Mouse (Mus musculus): ENCODE results near the gene Gm28308.

Gm28308 gene

DNA sequence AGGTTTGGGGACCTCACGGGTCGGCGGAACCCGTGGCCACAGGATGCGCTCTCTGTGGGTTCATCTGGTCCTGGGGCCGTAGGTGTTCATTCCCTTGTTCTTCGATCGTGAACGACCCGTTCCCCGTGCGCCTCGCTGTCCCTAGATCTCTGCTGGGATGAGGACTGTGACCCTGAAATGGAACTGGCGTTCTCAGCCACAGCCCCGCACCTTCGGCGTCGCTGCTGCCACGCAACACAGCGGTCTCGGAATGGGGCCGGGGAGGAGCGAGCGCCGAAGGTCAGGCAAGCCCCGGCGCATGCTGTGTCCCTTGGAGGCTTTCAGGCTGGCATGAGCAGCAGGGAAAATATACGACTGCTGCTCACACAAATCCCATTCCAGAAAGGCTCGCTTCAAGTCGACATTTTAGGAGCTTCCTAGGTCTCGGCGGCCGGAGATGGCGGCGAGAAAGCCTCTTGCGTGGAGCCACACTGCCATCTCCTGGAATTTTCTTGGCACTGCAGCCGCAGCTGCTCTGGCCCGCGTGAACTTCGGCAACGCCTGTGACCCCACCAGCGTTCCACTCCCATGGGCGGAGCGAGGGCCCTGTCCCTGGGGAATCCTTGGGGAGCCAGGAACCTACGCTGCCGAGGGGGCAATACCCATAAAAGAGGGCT lies 8.3 kb upstream of the Gm28308 start, which contains the start of gene Hoxa7:
Hoxa7 (minus strand) TSS at position 518 of the 656 bp plus-strand sequence.
- in situ Hi-C loops (cut with MseI, MboI), result loop anchor here in 1 of 2 experiments (25.0 kb wide), 1 partner anchor 609 kb away; no protein-coding TSS in a partner anchor

GRCm38 (mm10) chr6:52220865-52221310 lies 7.7 kb upstream of the Gm28308 start:
- in situ Hi-C loops (cut with MseI, MboI), result loop anchor here in 1 of 2 experiments (25.0 kb wide), 1 partner anchor 609 kb away; no protein-coding TSS in a partner anchor

- in situ Hi-C loops (cut with MseI, MboI), result loop anchor here in 1 of 2 experiments (25.0 kb wide), 1 partner anchor 608 kb away; no protein-coding TSS in a partner anchor
Measured at GRCm38 (mm10) chr6:52220003-52220864, 7.1 kb upstream of the Gm28308 start.

GRCm38 (mm10) chr6:52219234-52219942 lies 6.2 kb upstream of the Gm28308 start:
- in situ Hi-C loops (cut with MseI, MboI), result loop anchor here in 1 of 2 experiments (25.0 kb wide), 1 partner anchor 607 kb away; no protein-coding TSS in a partner anchor

DNA sequence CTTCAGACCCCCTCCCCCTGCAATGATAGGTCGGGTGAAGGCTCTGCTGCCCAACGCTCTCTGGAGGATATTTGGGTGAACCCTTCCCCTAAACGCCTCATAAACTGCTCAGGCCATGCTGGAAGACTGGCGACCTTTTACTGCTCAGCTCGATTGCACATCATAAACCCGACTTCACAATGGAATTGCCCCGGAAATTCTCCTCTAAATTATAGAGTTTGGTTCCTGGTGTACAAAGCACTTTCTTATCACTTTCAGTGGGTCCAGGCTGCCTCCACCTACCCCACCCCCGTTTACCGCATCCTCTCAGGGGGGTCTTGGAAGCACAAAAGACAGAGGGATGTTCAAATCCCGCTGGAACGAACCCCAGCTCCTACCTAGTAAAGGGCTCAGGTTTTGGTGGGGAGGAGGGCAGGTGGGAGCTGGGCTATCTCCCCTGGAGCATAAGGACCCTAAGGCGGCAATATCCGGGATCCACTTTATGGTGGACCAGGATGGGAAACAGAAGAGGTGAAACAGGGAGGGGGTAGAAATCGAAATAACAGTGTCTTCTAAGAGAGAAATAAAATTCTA lies 5.6 kb upstream of the Gm28308 start:
- in situ Hi-C loops (cut with MseI, MboI), result loop anchor here in 1 of 2 experiments (25.0 kb wide), 1 partner anchor 606 kb away; no protein-coding TSS in a partner anchor

DNA sequence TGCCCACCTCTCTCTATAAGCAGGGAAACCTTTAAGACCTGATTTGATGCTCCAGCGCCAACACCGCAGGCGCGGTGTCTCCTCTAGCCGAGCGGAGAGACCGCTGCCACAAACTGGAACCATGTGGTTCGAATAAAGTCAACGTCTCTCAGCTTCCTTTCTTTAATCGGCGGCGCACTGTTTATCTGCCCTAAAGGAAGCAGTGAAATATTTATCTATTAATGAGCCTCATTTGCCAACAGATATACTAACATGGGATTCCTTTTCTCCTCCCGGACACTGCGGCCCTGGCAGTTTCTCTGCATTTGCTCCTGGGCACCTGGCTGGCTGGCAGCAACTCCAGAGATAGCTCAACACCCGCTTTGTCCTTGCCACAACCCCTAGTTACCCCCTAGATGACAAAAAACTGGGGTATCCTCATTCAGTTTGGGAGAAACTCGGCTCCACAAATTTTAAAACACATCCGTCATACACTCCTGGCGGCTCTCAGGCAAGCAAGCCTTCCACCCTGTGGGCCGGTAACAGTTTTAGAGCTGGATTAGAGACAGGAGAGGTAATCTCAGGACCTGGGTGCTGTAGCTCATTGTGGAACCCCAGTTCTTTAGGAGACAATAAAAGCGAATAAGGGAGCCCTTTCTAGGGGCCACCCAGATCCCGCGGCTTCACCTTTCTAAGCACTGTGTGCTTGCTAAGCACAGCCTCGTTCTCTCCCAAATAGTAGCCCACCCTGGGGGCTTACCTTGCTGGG lies 4.9 kb upstream of the Gm28308 start:
- in situ Hi-C loops (cut with MseI, MboI), result loop anchor here in 1 of 2 experiments (25.0 kb wide), 1 partner anchor 606 kb away; no protein-coding TSS in a partner anchor

GRCm38 (mm10) chr6:52217459-52217768 lies 4.3 kb upstream of the Gm28308 start:
- in situ Hi-C loops (cut with MseI, MboI), result loop anchor here in 1 of 2 experiments (25.0 kb wide), 1 partner anchor 605 kb away; no protein-coding TSS in a partner anchor

DNA sequence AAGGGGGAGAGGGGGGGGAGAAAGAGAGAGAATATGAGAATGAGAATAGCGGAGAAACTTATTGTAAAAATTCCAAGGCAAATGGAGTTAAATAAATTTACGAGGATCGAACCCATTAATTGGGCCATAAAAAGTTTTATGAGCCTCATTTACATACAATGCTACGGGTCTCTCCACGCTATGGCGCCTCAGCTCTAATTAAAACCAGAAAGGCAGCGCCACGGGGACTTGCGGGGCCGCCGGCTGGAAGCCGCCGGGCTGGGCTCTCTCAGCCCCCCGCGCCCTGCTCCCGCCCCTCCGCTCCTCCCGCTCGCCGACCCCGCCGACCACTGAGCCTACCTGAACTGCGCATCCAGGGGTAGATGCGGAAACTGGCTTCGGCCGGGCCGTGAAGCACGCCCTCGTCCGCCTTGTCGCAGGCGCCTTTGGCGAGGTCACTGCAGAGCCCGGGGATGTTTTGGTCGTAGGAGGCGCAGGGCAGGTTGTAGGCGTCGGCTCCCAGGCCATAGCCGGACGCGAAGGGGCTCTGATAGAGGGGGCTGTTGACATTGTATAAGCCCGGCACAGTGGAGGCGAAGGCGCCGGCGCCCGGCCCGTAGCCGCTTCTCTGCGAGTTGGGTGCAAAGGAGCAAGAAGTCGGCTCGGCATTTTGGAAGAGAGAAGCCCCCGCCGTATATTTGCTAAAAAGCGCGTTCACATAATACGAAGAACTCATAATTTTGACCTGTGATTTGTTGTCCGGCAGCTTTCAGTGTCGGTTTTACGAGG lies 3.7 kb upstream of the Gm28308 start:
- in situ Hi-C loops (cut with MseI, MboI), result loop anchor here in 1 of 2 experiments (25.0 kb wide), 1 partner anchor 605 kb away; no protein-coding TSS in a partner anchor

- in situ Hi-C loops (cut with MseI, MboI), result loop anchor here in 1 of 2 experiments (25.0 kb wide), 1 partner anchor 604 kb away; no protein-coding TSS in a partner anchor
Measured at GRCm38 (mm10) chr6:52215771-52216535, 2.8 kb upstream of the Gm28308 start.

- in situ Hi-C loops (cut with MseI, MboI), result loop anchor here in 1 of 2 experiments (25.0 kb wide), 1 partner anchor 603 kb away; no protein-coding TSS in a partner anchor
Measured at GRCm38 (mm10) chr6:52215070-52215469, 1.9 kb upstream of the Gm28308 start.

- in situ Hi-C loops (cut with MseI, MboI), result loop anchor here in 1 of 2 experiments (25.0 kb wide), 1 partner anchor 602 kb away; no protein-coding TSS in a partner anchor
Measured at GRCm38 (mm10) chr6:52214271-52214670, 1.1 kb upstream of the Gm28308 start.

- in situ Hi-C loops (cut with MseI, MboI), result loop anchor here in 1 of 2 experiments (25.0 kb wide), 1 partner anchor 600 kb away; no protein-coding TSS in a partner anchor
Measured at GRCm38 (mm10) chr6:52212556-52213118, 502 bp downstream of the Gm28308 start.

DNA sequence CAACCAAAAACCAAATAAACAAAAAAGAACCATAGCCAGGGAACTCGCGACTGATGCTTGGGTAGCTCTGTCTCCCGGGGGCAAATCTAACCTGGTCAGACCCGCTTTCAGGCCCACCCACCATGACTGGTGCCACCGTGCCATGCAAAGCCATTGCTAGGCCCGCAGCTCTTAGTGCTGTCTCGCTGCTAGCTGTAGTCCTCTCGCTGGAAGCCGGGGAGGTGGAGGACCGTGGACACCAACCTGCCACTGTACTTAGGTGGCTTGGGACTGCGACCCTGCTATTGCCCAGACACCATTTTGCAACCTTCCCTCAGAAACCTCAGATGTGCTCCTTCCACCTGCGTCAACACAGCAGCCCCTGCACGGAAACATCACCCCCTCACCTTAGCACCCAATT lies 1.2 kb downstream of the Gm28308 start:
- in situ Hi-C loops (cut with MseI, MboI), result loop anchor here in 1 of 2 experiments (25.0 kb wide), 1 partner anchor 600 kb away; no protein-coding TSS in a partner anchor

DNA sequence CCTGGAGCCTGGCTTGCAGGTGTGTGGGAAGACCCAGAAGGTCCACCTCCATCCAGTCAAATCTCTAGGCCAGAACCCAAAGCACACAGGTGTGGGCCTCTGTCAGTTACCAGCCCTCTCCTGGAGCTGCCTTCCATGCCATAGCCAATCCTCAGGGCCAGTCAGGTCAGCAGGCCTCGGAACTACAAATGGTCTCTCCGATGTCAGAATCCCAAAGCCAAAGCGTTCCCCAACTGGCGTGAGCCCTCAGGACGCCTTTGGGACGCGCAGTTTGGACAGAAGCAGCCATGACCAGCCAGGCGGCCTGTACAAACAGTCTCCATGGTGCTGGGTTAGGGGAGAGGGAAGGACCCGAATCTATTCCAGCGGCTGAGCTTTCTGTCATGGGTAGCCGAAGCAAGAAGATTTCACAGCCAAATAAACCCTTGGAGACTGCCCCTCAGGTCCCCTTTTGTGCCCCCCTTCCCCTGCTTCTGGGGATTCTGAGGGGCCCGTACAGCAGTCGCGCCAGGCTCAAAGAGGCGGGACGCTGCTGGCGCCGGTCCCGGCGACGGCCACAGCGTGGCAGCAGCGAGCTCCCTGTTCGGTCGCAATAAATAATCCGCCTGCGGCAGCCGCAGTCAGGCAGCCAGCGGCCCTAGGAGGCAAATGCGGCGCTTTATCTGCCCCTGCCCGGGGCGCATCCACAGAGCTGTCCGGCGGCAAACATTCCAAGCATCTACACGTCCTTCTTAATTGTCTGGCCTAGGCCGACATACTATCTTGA lies 1.8 kb downstream of the Gm28308 start:
- in situ Hi-C loops (cut with MseI, MboI), result loop anchor here in 1 of 2 experiments (25.0 kb wide), 1 partner anchor 599 kb away; no protein-coding TSS in a partner anchor

DNA sequence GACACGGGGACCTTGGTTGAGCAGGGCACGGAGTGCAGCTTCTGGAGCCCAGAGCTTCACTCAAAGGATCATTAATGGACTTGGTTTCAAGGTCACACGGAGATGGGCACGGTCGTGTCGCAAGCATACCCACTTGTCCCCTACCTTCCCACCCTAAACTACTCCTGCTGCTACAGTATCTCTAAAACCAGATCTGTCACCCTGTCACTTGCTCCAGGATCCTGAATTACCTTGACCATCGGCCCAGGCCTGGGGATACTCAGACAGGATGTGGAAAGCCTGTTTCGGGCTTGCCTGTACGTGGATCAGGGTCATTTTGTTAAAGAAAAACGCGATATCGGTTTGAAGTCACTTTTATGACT lies 3.5 kb downstream of the Gm28308 start:
- in situ Hi-C loops (cut with MseI, MboI), result loop anchor here (10.0 to 25.0 kb wide), 3 partner anchors 205 to 597 kb away; no protein-coding TSS in a partner anchor

DNA sequence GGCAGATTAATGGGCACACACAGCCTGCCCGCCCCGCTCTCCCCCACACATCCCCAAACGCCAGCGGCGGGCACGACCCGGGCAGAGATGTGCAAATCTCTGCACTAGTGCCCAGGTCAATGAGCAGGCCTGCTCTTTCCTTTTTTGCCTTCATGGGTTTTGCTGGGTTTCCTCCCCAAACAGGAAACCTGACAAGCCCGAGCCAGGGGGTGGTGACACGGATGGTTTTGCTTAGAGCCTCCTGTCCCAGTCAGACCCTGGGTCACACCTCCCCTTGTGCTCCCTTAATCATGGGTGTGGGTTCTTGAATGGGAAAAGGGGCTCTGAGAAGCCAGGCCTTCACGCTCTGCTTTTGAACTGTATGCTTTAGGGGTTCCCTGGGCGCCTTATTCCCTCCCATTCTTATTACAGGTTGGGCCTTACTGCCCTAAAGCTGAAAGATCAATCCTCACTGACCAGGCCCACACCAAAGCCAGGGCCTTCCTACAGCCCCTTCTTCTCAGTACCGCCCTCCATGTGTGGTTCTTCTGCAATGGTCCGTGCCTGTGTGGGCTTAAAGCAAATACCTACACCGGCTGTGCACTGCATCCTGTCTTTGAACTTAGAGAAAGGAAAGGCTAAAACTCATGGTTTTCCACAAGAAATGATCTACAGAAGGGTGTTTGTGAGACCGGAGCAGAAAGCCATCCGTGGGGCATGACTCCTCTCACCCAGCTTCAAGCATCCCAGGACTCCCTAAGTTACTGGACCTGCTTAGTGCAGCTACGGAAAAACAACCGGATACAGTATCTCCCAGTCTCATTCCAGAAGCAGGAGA lies 4.1 kb downstream of the Gm28308 start:
- in situ Hi-C loops (cut with MseI, MboI), result loop anchor here (10.0 to 25.0 kb wide), 3 partner anchors 204 to 597 kb away; no protein-coding TSS in a partner anchor

All from mouse trophoblast stem cell (cell line).